ENCODE assay signal across 21 mouse cellular contexts in the genomic region with DNA sequence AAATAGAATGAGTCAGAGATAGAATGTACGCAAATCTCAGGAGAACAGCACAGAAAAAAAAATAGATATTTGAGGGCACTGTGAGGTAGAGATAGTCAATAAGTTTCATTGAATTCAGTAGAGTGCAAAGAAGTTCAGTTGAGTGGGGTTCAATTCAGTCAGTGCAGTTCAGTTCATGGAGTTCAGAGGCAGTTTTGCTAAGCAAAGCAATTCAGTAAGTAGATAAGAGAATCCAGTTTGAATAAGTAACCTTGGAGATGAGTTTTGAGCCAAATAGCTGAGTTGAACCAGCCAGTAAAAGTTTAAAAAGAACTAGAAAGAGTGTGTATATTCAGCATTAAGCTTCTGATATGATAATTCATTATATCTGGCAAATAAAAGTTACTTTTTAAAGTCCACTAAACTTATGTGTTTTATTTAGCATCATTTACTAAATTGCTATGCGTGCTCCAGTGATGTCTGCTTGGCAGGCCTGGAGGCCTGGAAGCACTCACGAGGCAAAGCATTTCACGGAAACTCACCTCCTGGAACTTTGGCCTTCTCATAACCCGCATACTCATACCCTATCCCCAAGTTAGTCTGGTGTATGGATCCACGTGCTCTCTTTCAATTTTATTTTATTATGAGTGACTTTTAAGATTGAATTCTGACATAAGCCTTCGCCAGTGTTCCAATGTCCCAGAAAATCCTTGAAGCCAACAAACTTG.
DNase-seq lines count a peak whose midpoint lies in the region; ATAC-seq and TF ChIP-seq lines count a peak whose summit lies in the region.
"Had no signal": no experiment of that assay in that cellular context is flagged by ENCODE, and none has a peak within 500 bp of the region (broad histone marks: within the 10 kb centered on the region; RNA-seq: fewer than 3 reads in every experiment).

No protein-coding gene starts in this region.

- H3K27me3 ChIP-seq in ES-Bruce4 (ENCODE audit: control insufficient read depth, insufficient read depth, low read length, poor library complexity, severe bottlenecking), result no peaks in the 10 kb centered on the region
- H3K27me3 ChIP-seq in neural tube, embryonic 15.5 days (replicated peaks), result no peaks in the 10 kb centered on the region
- H3K27me3 ChIP-seq: embryonic facial prominence, embryonic 12.5 days; forebrain, embryonic 13.5 days; forebrain, embryonic 15.5 days had no signal

- H3K9ac ChIP-seq in ES-Bruce4 (ENCODE audit: low read depth, poor library complexity, severe bottlenecking), result no peak overlapping the region
- no peak overlapping the region for H3K9ac ChIP-seq in neural tube, embryonic 15.5 days (replicated peaks)
- H3K9ac ChIP-seq: embryonic facial prominence, embryonic 12.5 days; forebrain, embryonic 13.5 days; forebrain, embryonic 15.5 days; forebrain, postnatal 0 days had no signal

- peaks cover 3% of the 10 kb centered on the region for H3K9me3 ChIP-seq in ES-Bruce4 (replicated peaks; ENCODE audit: control insufficient read depth, insufficient read depth, low read length, poor library complexity, severe bottlenecking)
- no peaks in the 10 kb centered on the region for H3K9me3 ChIP-seq in neural tube, embryonic 15.5 days (replicated peaks)
- H3K9me3 ChIP-seq: embryonic facial prominence, embryonic 10.5 days; embryonic facial prominence, embryonic 12.5 days; forebrain, embryonic 13.5 days; forebrain, embryonic 15.5 days; G1E had no signal

- no peaks in the 10 kb centered on the region for H3K4me1 ChIP-seq in ES-Bruce4 (ENCODE audit: control insufficient read depth, insufficient read depth, low read length)
- no peaks in the 10 kb centered on the region for H3K4me1 ChIP-seq in neural tube, embryonic 15.5 days
- H3K4me1 ChIP-seq: embryonic facial prominence, embryonic 10.5 days; embryonic facial prominence, embryonic 12.5 days; forebrain, embryonic 15.5 days had no signal

- no peak for TF ChIP-seq POLR2A in ES-Bruce4 (IDR thresholded peaks at IDR 0.05; ENCODE audit: insufficient read depth, low read length)

- no peak for TF ChIP-seq CTCF in ES-Bruce4 (IDR thresholded peaks at IDR 0.05; ENCODE audit: low read depth, low read length)

- no peak overlapping the region for H3K4me3 ChIP-seq in ES-Bruce4 (ENCODE audit: low read depth, low read length)
- H3K4me3 ChIP-seq in neural tube, embryonic 15.5 days (replicated peaks), result no peak overlapping the region
- H3K4me3 ChIP-seq: embryonic facial prominence, embryonic 10.5 days; embryonic facial prominence, embryonic 12.5 days; forebrain, embryonic 13.5 days; forebrain, embryonic 15.5 days had no signal

- H3K4me2 ChIP-seq in neural tube, embryonic 15.5 days, result no peak overlapping the region
- H3K4me2 ChIP-seq: embryonic facial prominence, embryonic 12.5 days; forebrain, embryonic 13.5 days; forebrain, embryonic 15.5 days had no signal

- no peak for ATAC-seq in neural tube, embryonic 15.5 days (ENCODE audit: low FRiP score)
- ATAC-seq: forebrain, embryonic 13.5 days; forebrain, embryonic 15.5 days; forebrain, postnatal 0 days had no signal

- no peaks in the 10 kb centered on the region; the same call in 1 of the 2 replicates for H3K36me3 ChIP-seq in ES-Bruce4 (ENCODE audit: control insufficient read depth, insufficient read depth, low read length, poor library complexity, severe bottlenecking)
- no peaks in the 10 kb centered on the region for H3K36me3 ChIP-seq in neural tube, embryonic 15.5 days
- H3K36me3 ChIP-seq: embryonic facial prominence, embryonic 10.5 days; embryonic facial prominence, embryonic 12.5 days; forebrain, embryonic 15.5 days; G1E had no signal

- TF ChIP-seq EP300 in ES-Bruce4 (IDR thresholded peaks at IDR 0.05; ENCODE audit: insufficient read depth, low read depth, low read length), result no peak

- peak overlapping the region; percentile 89 for H3K27ac ChIP-seq in ES-Bruce4 (ENCODE audit: insufficient read depth, low read length)
- no peak overlapping the region for H3K27ac ChIP-seq in neural tube, embryonic 15.5 days (replicated peaks)
- H3K27ac ChIP-seq: embryonic facial prominence, embryonic 10.5 days; embryonic facial prominence, embryonic 12.5 days; forebrain, embryonic 13.5 days; forebrain, embryonic 15.5 days had no signal

- 52% methylated on average over 7 of the region's 7 CpGs for WGBS in neural tube, embryonic 15.5 days

- DNase-seq in ES-CJ7 (ENCODE audit: low read depth, low spot score) (peak; percentile 77), ZHBTc4 (ENCODE audit: low read depth, low spot score) (peak; percentile 80)
- DNase-seq in Muller cell, postnatal 12 days (ENCODE audit: inconsistent ontology term), result peak; percentile 6
- no peak for DNase-seq in kidney, postnatal 14 days
- DNase-seq in thymus, postnatal 10 days (ENCODE audit: low spot score in 2 of 2), result no peak
- DNase-seq: adrenal gland, adult 2 months; adrenal gland, postnatal 10 days; adrenal gland, postnatal 25 days; cerebellum, adult 11 months; cerebellum, adult 18-20 months; cerebellum, adult 8-10 months; cerebellum, adult 9-11 months; cerebellum, postnatal 14 days; forebrain, postnatal 0 days had no signal

Comparison
In these comparisons a context has a peak if more than half of its experiments do, and no peak if none do; other contexts are left out.
1. DNase-seq: peak in ES-CJ7 (single experiment), Muller cell, postnatal 12 days (single experiment) and ZHBTc4 (single experiment); none in kidney, postnatal 14 days (single experiment) and thymus, postnatal 10 days (0 of 2).